ENCODE assay signal across 23 mouse cellular contexts in the genomic region with DNA sequence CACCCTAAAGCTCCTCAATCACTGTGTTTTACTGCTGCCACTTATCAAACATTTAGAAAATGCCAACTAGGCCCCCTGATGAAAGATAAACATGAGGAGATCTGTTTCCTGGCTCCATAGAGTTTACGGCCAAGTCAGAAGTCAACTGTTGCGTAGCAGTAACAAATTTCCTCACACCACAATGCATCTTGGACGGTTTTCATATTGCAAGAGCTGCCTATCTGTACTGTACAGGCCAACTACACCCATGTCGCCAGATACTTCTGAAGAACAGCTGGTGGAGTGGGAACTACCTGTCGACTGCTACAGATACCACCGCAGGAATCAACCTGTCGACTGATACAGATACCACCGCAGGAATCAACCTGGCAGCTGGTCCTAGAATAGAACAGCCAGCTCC. TPM values are rescaled to one million over a fixed set of nuclear protein-coding genes. Genes with fewer than 3 reads are reported as not detected.
"Had no signal": no experiment of that assay in that cellular context is flagged by ENCODE, and none has a peak within 500 bp of the region (broad histone marks: within the 10 kb centered on the region; RNA-seq: fewer than 3 reads in every experiment).

No protein-coding gene starts in this region.

- H3K27ac ChIP-seq: liver, embryonic 15.5 days; lung, embryonic 15.5 days; macrophage; midbrain, embryonic 10.5 days; midbrain, embryonic 12.5 days; neural tube, embryonic 13.5 days; neural tube, embryonic 15.5 days had no signal

- H3K4me1 ChIP-seq: liver, embryonic 15.5 days; midbrain, embryonic 10.5 days had no signal

- H3K4me3 ChIP-seq: liver, embryonic 15.5 days; lung, embryonic 15.5 days; megakaryocyte, embryonic 14.5 days; midbrain, embryonic 10.5 days; midbrain, embryonic 12.5 days; myocyte; neural tube, embryonic 13.5 days; neural tube, embryonic 15.5 days had no signal

- H3K27me3 ChIP-seq: liver, embryonic 15.5 days; lung, embryonic 15.5 days; megakaryocyte, embryonic 14.5 days; midbrain, embryonic 12.5 days; neural tube, embryonic 13.5 days; neural tube, embryonic 15.5 days had no signal

- H3K4me2 ChIP-seq: liver, embryonic 15.5 days; lung, embryonic 15.5 days; midbrain, embryonic 12.5 days; neural tube, embryonic 13.5 days; neural tube, embryonic 15.5 days had no signal

- DNase-seq: liver, postnatal 0 days; lung, adult 2 months; lung, postnatal 14 days; lung, postnatal 36 days; midbrain, embryonic 14.5 days; retina, postnatal 1 day; right cerebral cortex, adult 18-20 months; right cerebral cortex, postnatal 25 days; right cerebral cortex, postnatal 4 days; spleen, adult 18-20 months; thymus, postnatal 14 days; thymus, postnatal 36 days had no signal

- H3K36me3 ChIP-seq: liver, embryonic 15.5 days; lung, embryonic 15.5 days; midbrain, embryonic 10.5 days; midbrain, embryonic 12.5 days; neural tube, embryonic 13.5 days; neural tube, embryonic 15.5 days had no signal

- ATAC-seq: liver, postnatal 0 days; lung, postnatal 0 days; midbrain, embryonic 16.5 days had no signal

- H3K9ac ChIP-seq: liver, embryonic 15.5 days; liver, postnatal 0 days; lung, embryonic 15.5 days; midbrain, embryonic 12.5 days; neural tube, embryonic 13.5 days; neural tube, embryonic 15.5 days had no signal

- H3K9me3 ChIP-seq: liver, embryonic 15.5 days; lung, embryonic 15.5 days; megakaryocyte, embryonic 14.5 days; midbrain, embryonic 10.5 days; midbrain, embryonic 12.5 days; neural tube, embryonic 13.5 days; neural tube, embryonic 15.5 days had no signal

RNA-seq across cellular contexts. Expression of a gene that starts 43.2 kb away (rescaled TPM):
- polyA plus RNA-seq: macrophage had no signal
